In the genomic region with DNA sequence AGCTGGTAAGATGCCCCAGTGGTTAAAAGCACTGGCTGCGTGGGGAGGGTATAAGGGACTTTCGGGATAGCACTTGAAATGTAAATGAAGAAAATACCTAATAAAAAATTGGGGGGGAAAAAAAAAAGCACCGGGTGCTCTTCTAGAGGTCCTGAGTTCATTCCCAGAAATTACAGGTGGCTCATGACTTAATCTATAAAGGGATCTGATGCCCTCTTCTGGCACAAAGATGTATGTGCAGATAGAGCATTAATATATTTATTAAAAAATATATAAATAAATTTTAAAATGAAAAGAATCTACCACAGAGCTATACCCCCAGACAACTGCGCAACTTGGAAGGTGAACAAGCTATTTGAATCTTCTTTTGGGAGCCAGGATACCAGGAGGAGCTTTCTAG, we compare ENCODE assay signal across 21 mouse cellular contexts. TPM values are rescaled to one million over a fixed set of nuclear protein-coding genes. Genes with fewer than 3 reads are reported as not detected.
DNase-seq lines count a peak whose midpoint lies in the region; ATAC-seq and TF ChIP-seq lines count a peak whose summit lies in the region.
"Had no signal": no experiment of that assay in that cellular context is flagged by ENCODE, and none has a peak within 500 bp of the region (broad histone marks: within the 10 kb centered on the region; RNA-seq: fewer than 3 reads in every experiment).

No protein-coding gene starts in this region.

- WGBS in liver, embryonic 14.5 days (ENCODE audit: insufficient replicate concordance), result 34% methylated on average over 4 of the region's 4 CpGs
- WGBS in liver, embryonic 12.5 days (ENCODE audit: insufficient replicate concordance), result 31% methylated on average over 4 of the region's 4 CpGs
- 30% methylated on average over 4 of the region's 4 CpGs for WGBS in forebrain, embryonic 16.5 days

- no peak overlapping the region for H3K4me2 ChIP-seq in liver, embryonic 14.5 days (ENCODE audit: low read depth)
- H3K4me2 ChIP-seq in liver, embryonic 12.5 days, result no peak overlapping the region
- H3K4me2 ChIP-seq in CH12.LX (ENCODE audit: insufficient read depth, low read depth, poor library complexity, severe bottlenecking), result no peak overlapping the region
- H3K4me2 ChIP-seq in forebrain, embryonic 16.5 days (ENCODE audit: low read length), result no peak overlapping the region
- H3K4me2 ChIP-seq: embryonic facial prominence, embryonic 12.5 days; heart, embryonic 13.5 days; midbrain, embryonic 15.5 days; neural tube, embryonic 13.5 days had no signal

- H3K9me3 ChIP-seq in liver, embryonic 14.5 days (ENCODE audit: control insufficient read depth, low read length), result no peaks in the 10 kb centered on the region
- H3K9me3 ChIP-seq in liver, embryonic 12.5 days (replicated peaks), result no peaks in the 10 kb centered on the region
- H3K9me3 ChIP-seq in CH12.LX (replicated peaks; ENCODE audit: low read length), result no peaks in the 10 kb centered on the region
- no peaks in the 10 kb centered on the region for H3K9me3 ChIP-seq in forebrain, embryonic 16.5 days (ENCODE audit: control insufficient read depth, low read length)
- H3K9me3 ChIP-seq: embryonic facial prominence, embryonic 12.5 days; forebrain, embryonic 10.5 days; heart, embryonic 13.5 days; hindbrain, embryonic 10.5 days; midbrain, embryonic 15.5 days; neural tube, embryonic 13.5 days had no signal

- H3K36me3 ChIP-seq in liver, embryonic 14.5 days (replicated peaks; ENCODE audit: control insufficient read depth, insufficient read depth, low read depth), result no peaks in the 10 kb centered on the region
- H3K36me3 ChIP-seq in liver, embryonic 12.5 days, result no peaks in the 10 kb centered on the region
- no peaks in the 10 kb centered on the region for H3K36me3 ChIP-seq in CH12.LX (replicated peaks in 1 of 2; ENCODE audit: control insufficient read depth in 1 of 2, insufficient read depth in 1 of 2, low read length in 1 of 2)
- H3K36me3 ChIP-seq in forebrain, embryonic 16.5 days (ENCODE audit: control insufficient read depth, insufficient read depth), result no peaks in the 10 kb centered on the region
- H3K36me3 ChIP-seq: embryonic facial prominence, embryonic 12.5 days; forebrain, embryonic 10.5 days; heart, embryonic 13.5 days; hindbrain, embryonic 10.5 days; midbrain, embryonic 15.5 days; neural tube, embryonic 13.5 days had no signal

- no peaks in the 10 kb centered on the region for H3K27me3 ChIP-seq in liver, embryonic 14.5 days (ENCODE audit: control insufficient read depth, insufficient read depth, low read length)
- H3K27me3 ChIP-seq in liver, embryonic 12.5 days (replicated peaks), result peaks cover 33% of the 10 kb centered on the region; the same call in 1 of the 2 replicates
- H3K27me3 ChIP-seq in CH12.LX (replicated peaks), result no peaks in the 10 kb centered on the region
- H3K27me3 ChIP-seq in forebrain, embryonic 16.5 days (replicated peaks; ENCODE audit: control insufficient read depth, insufficient read depth, low read length), result 0 out of 2 replicates have a peak, but pooled peaks cover 2% of the 10 kb centered on the region
- H3K27me3 ChIP-seq: embryonic facial prominence, embryonic 12.5 days; midbrain, embryonic 15.5 days; neural tube, embryonic 13.5 days had no signal

- H3K9ac ChIP-seq in liver, embryonic 14.5 days (replicated peaks), result no peak overlapping the region
- no peak overlapping the region for H3K9ac ChIP-seq in liver, embryonic 12.5 days
- no peak overlapping the region for H3K9ac ChIP-seq in CH12.LX (ENCODE audit: insufficient read depth, low read depth)
- H3K9ac ChIP-seq in forebrain, embryonic 16.5 days (replicated peaks; ENCODE audit: low read depth, low read length), result no peak overlapping the region
- H3K9ac ChIP-seq: embryonic facial prominence, embryonic 12.5 days; heart, embryonic 13.5 days; midbrain, embryonic 15.5 days had no signal

- TF ChIP-seq CTCF in gastrocnemius, adult 2 months (IDR thresholded peaks at IDR 0.05), result peak; percentile 65
- peak; percentile 16; the same call in 1 of the 2 replicates for TF ChIP-seq CTCF in liver, embryonic 14.5 days (IDR thresholded peaks at IDR 0.05; ENCODE audit: low read depth)
- peak in 1 of 2 experiments; percentile 68; a peak in 2 of 4 replicates for TF ChIP-seq CTCF in CH12.LX (conservative IDR thresholded peaks at IDR 0.05 in 1 of 2, IDR thresholded peaks at IDR 0.05 in 1 of 2; ENCODE audit: low read depth in 2 of 2, low read length in 2 of 2)

- no peak overlapping the region for H3K4me3 ChIP-seq in gastrocnemius, adult 2 months
- H3K4me3 ChIP-seq in liver, embryonic 14.5 days (ENCODE audit: insufficient read depth in 1 of 2, low read depth in 2 of 2, low read length in 2 of 2), result no peak overlapping the region
- H3K4me3 ChIP-seq in liver, embryonic 12.5 days, result no peak overlapping the region
- no peak overlapping the region for H3K4me3 ChIP-seq in CH12.LX (replicated peaks in 1 of 3; ENCODE audit: low read depth in 2 of 3, low read length in 2 of 3, poor library complexity in 1 of 3)
- H3K4me3 ChIP-seq in forebrain, embryonic 16.5 days (replicated peaks; ENCODE audit: low read length), result no peak overlapping the region
- H3K4me3 ChIP-seq: embryonic facial prominence, embryonic 12.5 days; forebrain, embryonic 10.5 days; heart, embryonic 13.5 days; hindbrain, embryonic 10.5 days; midbrain, embryonic 15.5 days; neural tube, embryonic 13.5 days had no signal

- DNase-seq in gastrocnemius, adult 2 months, result no peak
- no peak for DNase-seq in gastrocnemius, postnatal 4 days (ENCODE audit: low spot score in 2 of 2)
- no peak for DNase-seq in liver, embryonic 14.5 days (ENCODE audit: low read depth in 3 of 3, low spot score in 3 of 3)
- DNase-seq in CH12.LX (ENCODE audit: extremely low read depth), result no peak
- DNase-seq in naive thymus-derived CD4-positive, alpha-beta T cell, adult 2 months (ENCODE audit: low read depth), result peak; percentile 56
- DNase-seq in urinary bladder, postnatal 25 days (ENCODE audit: low spot score), result no peak
- DNase-seq: adrenal gland, adult 8-10 months; cerebellum, postnatal 14 days; kidney, adult 2 months; lung, postnatal 14 days; spleen, adult 18-20 months had no signal

- no peak overlapping the region for H3K27ac ChIP-seq in gastrocnemius, adult 2 months
- no peak overlapping the region for H3K27ac ChIP-seq in liver, embryonic 14.5 days
- H3K27ac ChIP-seq in liver, embryonic 12.5 days, result no peak overlapping the region
- H3K27ac ChIP-seq in CH12.LX (ENCODE audit: insufficient read depth, low read depth), result no peak overlapping the region
- H3K27ac ChIP-seq in forebrain, embryonic 16.5 days (ENCODE audit: low read length), result no peak overlapping the region
- H3K27ac ChIP-seq: embryonic facial prominence, embryonic 12.5 days; forebrain, embryonic 10.5 days; heart, embryonic 13.5 days; hindbrain, embryonic 10.5 days; midbrain, embryonic 15.5 days; neural tube, embryonic 13.5 days had no signal

- TF ChIP-seq POLR2A in CH12.LX (IDR thresholded peaks at IDR 0.05; ENCODE audit: low read depth, low read length), result no peak

- in situ Hi-C loops in CH12.LX (cut with MboI; ENCODE audit: low pct_ligation_motif_present, low pct_unique_long_range_greater_than_20kb, low sequenced_read_pairs), result no loop called here

- no peak for TF ChIP-seq EP300 in liver, embryonic 14.5 days (IDR thresholded peaks at IDR 0.05; ENCODE audit: low read depth)
- no peak for TF ChIP-seq EP300 in CH12.LX (IDR thresholded peaks at IDR 0.05; ENCODE audit: low read length)

- intact Hi-C loops in gastrocnemius, adult 2 months (cut with DNase I), result loop anchor here (2.0 to 10.0 kb wide), 3 partner anchors 138 to 426 kb away; no protein-coding TSS in a partner anchor

- peak; percentile 69 for TF ChIP-seq RAD21 in CH12.LX (IDR thresholded peaks at IDR 0.05; ENCODE audit: low read depth, low read length)

- ATAC-seq in liver, embryonic 14.5 days (ENCODE audit: insufficient read depth), result no peak
- ATAC-seq in liver, embryonic 12.5 days, result no peak
- ATAC-seq in forebrain, embryonic 16.5 days, result no peak
- ATAC-seq: midbrain, embryonic 15.5 days had no signal

- no peaks in the 10 kb centered on the region for H3K79me2 ChIP-seq in CH12.LX (replicated peaks; ENCODE audit: control insufficient read depth, extremely low read depth, insufficient read depth, poor library complexity, severe bottlenecking)

- dilution Hi-C loops in CH12.LX (cut with MboI; ENCODE audit: extremely low pct_ligation_motif_present, extremely low pct_unique_long_range_greater_than_20kb, low sequenced_read_pairs), result no loop called here

- peaks cover 0 to 10% of the 10 kb centered on the region in 2 experiments; a peak in 3 of 4 replicates for H3K4me1 ChIP-seq in liver, embryonic 14.5 days (replicated peaks; ENCODE audit: control insufficient read depth in 2 of 2, insufficient read depth in 2 of 2, low read length in 1 of 2)
- H3K4me1 ChIP-seq in liver, embryonic 12.5 days, result peaks cover 33% of the 10 kb centered on the region
- peaks cover 9 to 26% of the 10 kb centered on the region in 2 experiments for H3K4me1 ChIP-seq in CH12.LX (ENCODE audit: control insufficient read depth in 1 of 2, insufficient read depth in 2 of 2)
- H3K4me1 ChIP-seq in forebrain, embryonic 16.5 days (replicated peaks; ENCODE audit: control insufficient read depth, insufficient read depth, low read length), result no peaks in the 10 kb centered on the region
- H3K4me1 ChIP-seq: heart, embryonic 13.5 days; midbrain, embryonic 15.5 days; neural tube, embryonic 13.5 days had no signal

RNA-seq across cellular contexts. Expression of a gene that starts 6.8 kb away (rescaled TPM):
- total RNA-seq in gastrocnemius, adult 2 months (2021), result under 1 TPM; 0.73 to 0.74 TPM
- total RNA-seq in gastrocnemius, postnatal 4 days (2021), result 1 to 10 TPM; 2.3 to 3.6 TPM
- polyA plus RNA-seq in liver, embryonic 14.5 days (2012; rRNA removed), result 1.7 and 2.0 TPM in 2 replicates
- polyA plus RNA-seq in liver, embryonic 14.5 days (2014; fragmentation: Nextera tagmentation; extraction: Ambion mirVana), result 1.1 TPM in 2 replicates
- 2.2 and 2.8 TPM in 2 replicates for polyA plus RNA-seq in liver, embryonic 12.5 days (2016; fragmentation: Nextera tagmentation; extraction: Ambion mirVana)
- total RNA-seq in CH12.LX (2012; rRNA removed) (12.0 and 13.8 TPM in 2 replicates), CH12.LX (2014; rRNA removed) (8.6 and 8.8 TPM in 2 replicates)
- 14.7 and 18.5 TPM in 2 replicates for polyA plus RNA-seq in CH12.LX (2012; ENCODE audit: insufficient read length, low read depth)
- polyA plus RNA-seq in forebrain, embryonic 16.5 days (2015; fragmentation: Nextera tagmentation; extraction: Ambion mirVana), result 9.6 and 10.2 TPM in 2 replicates

RNA-seq across cellular contexts. Expression of a gene that starts 14.0 kb away (rescaled TPM):
- total RNA-seq in gastrocnemius, adult 2 months (2021), result not detected
- total RNA-seq in gastrocnemius, postnatal 4 days (2021), result under 1 TPM in 1 of 2 experiments, not detected in 1; 0.47 TPM
- not detected in 2 replicates for polyA plus RNA-seq in liver, embryonic 14.5 days (2012; rRNA removed)
- polyA plus RNA-seq in liver, embryonic 14.5 days (2014; fragmentation: Nextera tagmentation; extraction: Ambion mirVana), result not detected in 2 replicates
- not detected in 2 replicates for polyA plus RNA-seq in liver, embryonic 12.5 days (2016; fragmentation: Nextera tagmentation; extraction: Ambion mirVana)
- total RNA-seq in CH12.LX (2012; rRNA removed), result 0.55 and 0.98 TPM in 2 replicates
- total RNA-seq in CH12.LX (2014; rRNA removed), result not detected in 2 replicates
- polyA plus RNA-seq in CH12.LX (2012; ENCODE audit: insufficient read length, low read depth), result not detected in 2 replicates
- 0.35 and 0.53 TPM in 2 replicates for polyA plus RNA-seq in forebrain, embryonic 16.5 days (2015; fragmentation: Nextera tagmentation; extraction: Ambion mirVana)
- total RNA-seq: adrenal gland, adult 8-10 months; gastrocnemius, adult 8-10 months; left cerebral cortex, adult 8-10 months had no signal
- polyA plus RNA-seq: embryonic facial prominence, embryonic 12.5 days; forebrain, embryonic 10.5 days; heart, embryonic 13.5 days; midbrain, embryonic 15.5 days; neural tube, embryonic 13.5 days had no signal

RNA-seq across cellular contexts. Expression of a gene that starts 15.1 kb away (rescaled TPM):
- total RNA-seq in gastrocnemius, adult 2 months (2021), result 1 to 10 TPM; 2.3 to 2.5 TPM
- 1 to 10 TPM; 6.2 to 8.8 TPM for total RNA-seq in gastrocnemius, postnatal 4 days (2021)
- polyA plus RNA-seq in liver, embryonic 14.5 days (2012; rRNA removed), result 2.7 and 2.9 TPM in 2 replicates
- polyA plus RNA-seq in liver, embryonic 14.5 days (2014; fragmentation: Nextera tagmentation; extraction: Ambion mirVana), result 2.3 and 2.5 TPM in 2 replicates
- polyA plus RNA-seq in liver, embryonic 12.5 days (2016; fragmentation: Nextera tagmentation; extraction: Ambion mirVana), result 6.4 and 7.1 TPM in 2 replicates
- total RNA-seq in CH12.LX (2012; rRNA removed) (31.5 and 32.4 TPM in 2 replicates), CH12.LX (2014; rRNA removed) (49.7 and 51.1 TPM in 2 replicates)
- polyA plus RNA-seq in CH12.LX (2012; ENCODE audit: insufficient read length, low read depth), result 32.9 and 36.3 TPM in 2 replicates
- polyA plus RNA-seq in forebrain, embryonic 16.5 days (2015; fragmentation: Nextera tagmentation; extraction: Ambion mirVana), result 4.3 and 4.8 TPM in 2 replicates

RNA-seq across cellular contexts. Expression of a gene that starts 15.4 kb away (rescaled TPM):
- 100 to 1,000 TPM; 527 to 622 TPM for total RNA-seq in gastrocnemius, adult 2 months (2021)
- 1,000 to 10,000 TPM; 1,262 to 1,321 TPM for total RNA-seq in gastrocnemius, postnatal 4 days (2021)
- polyA plus RNA-seq in liver, embryonic 14.5 days (2012; rRNA removed), result 908 and 935 TPM in 2 replicates
- polyA plus RNA-seq in liver, embryonic 14.5 days (2014; fragmentation: Nextera tagmentation; extraction: Ambion mirVana), result 901 and 915 TPM in 2 replicates
- polyA plus RNA-seq in liver, embryonic 12.5 days (2016; fragmentation: Nextera tagmentation; extraction: Ambion mirVana), result 960 and 969 TPM in 2 replicates
- total RNA-seq in CH12.LX (2012; rRNA removed), result 5,379 and 5,435 TPM in 2 replicates
- total RNA-seq in CH12.LX (2014; rRNA removed), result 2,191 and 2,455 TPM in 2 replicates
- polyA plus RNA-seq in CH12.LX (2012; ENCODE audit: insufficient read length, low read depth), result 1,480 and 1,967 TPM in 2 replicates
- 418 and 427 TPM in 2 replicates for polyA plus RNA-seq in forebrain, embryonic 16.5 days (2015; fragmentation: Nextera tagmentation; extraction: Ambion mirVana)

RNA-seq across cellular contexts. Expression of a gene that starts 41.8 kb away (rescaled TPM):
- total RNA-seq in gastrocnemius, adult 2 months (2021), result not detected
- total RNA-seq in gastrocnemius, postnatal 4 days (2021), result 10 to 100 TPM in 1 of 2 experiments, 1 to 10 TPM in 1; 9.6 to 10.9 TPM
- polyA plus RNA-seq in liver, embryonic 14.5 days (2012; rRNA removed), result 13.2 and 19.4 TPM in 2 replicates
- 30.1 and 31.3 TPM in 2 replicates for polyA plus RNA-seq in liver, embryonic 14.5 days (2014; fragmentation: Nextera tagmentation; extraction: Ambion mirVana)
- polyA plus RNA-seq in liver, embryonic 12.5 days (2016; fragmentation: Nextera tagmentation; extraction: Ambion mirVana), result 45.7 and 47.7 TPM in 2 replicates
- total RNA-seq in CH12.LX (2012; rRNA removed) (33.9 and 39.6 TPM in 2 replicates), CH12.LX (2014; rRNA removed) (34.0 and 36.8 TPM in 2 replicates)
- 40.3 and 43.1 TPM in 2 replicates for polyA plus RNA-seq in CH12.LX (2012; ENCODE audit: insufficient read length, low read depth)
- polyA plus RNA-seq in forebrain, embryonic 16.5 days (2015; fragmentation: Nextera tagmentation; extraction: Ambion mirVana), result 27.2 and 33.2 TPM in 2 replicates
- total RNA-seq: gastrocnemius, adult 8-10 months had no signal
